Mouse (Mus musculus): Measurements from ENCODE around the gene Gbgt1.
"Not testable (repeated sequence)": the region's sequence is repeated elsewhere in the genome, so short reads cannot be mapped to it uniquely, and the experiment has no call there.

Gbgt1 gene

GRCm38 (mm10) chr2:28496671-28497070, at the start of gene Gbgt1:
Gbgt1 (plus strand) TSS chr2:28496891.
- DNase-seq (ENCODE audit: low read depth, low spot score) = no peak

GRCm38 (mm10) chr2:28447315-28447670, 49.4 kb upstream of the Gbgt1 start:
- DNase-seq (ENCODE audit: low read depth, low spot score) = no peak

- no peak for DNase-seq (ENCODE audit: low read depth, low spot score)
Measured at GRCm38 (mm10) chr2:28451663-28452062, 45.0 kb upstream of the Gbgt1 start.

GRCm38 (mm10) chr2:28453539-28453938, 43.2 kb upstream of the Gbgt1 start:
- no peak for DNase-seq (ENCODE audit: low read depth, low spot score)

GRCm38 (mm10) chr2:28456616-28457015, 40.1 kb upstream of the Gbgt1 start:
- DNase-seq (ENCODE audit: low read depth, low spot score) = no peak

- peak; percentile 26 for DNase-seq (ENCODE audit: low read depth, low spot score)
Measured at GRCm38 (mm10) chr2:28463919-28464318, 32.8 kb upstream of the Gbgt1 start.

GRCm38 (mm10) chr2:28464919-28465318, 31.8 kb upstream of the Gbgt1 start:
- no peak for DNase-seq (ENCODE audit: low read depth, low spot score)

- peak; percentile 51 for DNase-seq (ENCODE audit: low read depth, low spot score)
Measured at GRCm38 (mm10) chr2:28465836-28466518, 30.7 kb upstream of the Gbgt1 start, which contains the start of gene 1700007K13Rik. 1700007K13Rik (minus strand) TSS chr2:28466332.

- peak; percentile 82 for DNase-seq (ENCODE audit: low read depth, low spot score)
Measured at GRCm38 (mm10) chr2:28467860-28468485, 28.7 kb upstream of the Gbgt1 start, which contains the start of gene Mrps2. Mrps2 (plus strand) TSS chr2:28468066.

GRCm38 (mm10) chr2:28468486-28469225, 28.0 kb upstream of the Gbgt1 start:
- DNase-seq (ENCODE audit: low read depth, low spot score) = no peak

- no peak for DNase-seq (ENCODE audit: low read depth, low spot score)
Measured at GRCm38 (mm10) chr2:28469461-28469860, 27.2 kb upstream of the Gbgt1 start.

- no peak for DNase-seq (ENCODE audit: low read depth, low spot score)
Measured at GRCm38 (mm10) chr2:28470591-28470990, 26.1 kb upstream of the Gbgt1 start.

- DNase-seq (ENCODE audit: low read depth, low spot score) = not testable (repeated sequence)
Measured at GRCm38 (mm10) chr2:28472011-28472410, 24.7 kb upstream of the Gbgt1 start.

- not testable (repeated sequence) for DNase-seq (ENCODE audit: low read depth, low spot score)
Measured at GRCm38 (mm10) chr2:28477993-28478392, 18.7 kb upstream of the Gbgt1 start.

GRCm38 (mm10) chr2:28479208-28480204, 17.2 kb upstream of the Gbgt1 start:
- no peak for DNase-seq (ENCODE audit: low read depth, low spot score)

- no peak for DNase-seq (ENCODE audit: low read depth, low spot score)
Measured at GRCm38 (mm10) chr2:28483861-28484260, 12.8 kb upstream of the Gbgt1 start.

- no peak for DNase-seq (ENCODE audit: low read depth, low spot score)
Measured at GRCm38 (mm10) chr2:28494521-28494920, 2.2 kb upstream of the Gbgt1 start.

GRCm38 (mm10) chr2:28495207-28495756, 1.4 kb upstream of the Gbgt1 start:
- DNase-seq (ENCODE audit: low read depth, low spot score) = no peak

GRCm38 (mm10) chr2:28495801-28496595, 693 bp upstream of the Gbgt1 start:
- no peak for DNase-seq (ENCODE audit: low read depth, low spot score)

- no peak for DNase-seq (ENCODE audit: low read depth, low spot score)
Measured at GRCm38 (mm10) chr2:28497561-28497960, 870 bp downstream of the Gbgt1 start.

All from embryo, embryonic 11.5 days (tissue).